Mouse (Mus musculus) small intestine, adult 2 months (tissue): ENCODE measurements around the gene Cox6b1. TPM values are rescaled to one million over a fixed set of nuclear protein-coding genes. Genes with fewer than 3 reads are reported as not detected.

ENCODE experiments used
- H3K27ac ChIP-seq: fragments of 200-500 bp; 2 replicates; pipeline ENCODE4 v1.5.1; 2012; ENCODE audit warnings: low read depth, low read length, control low read depth, inconsistent platforms; ENCODE audit not compliant: insufficient read depth
- H3K27me3 ChIP-seq: fragments of 200-500 bp; 2 replicates; pipeline ENCODE4 v1.6.1; 2012; ENCODE audit warnings: mild to moderate bottlenecking, moderate library complexity, low read length, inconsistent platforms; ENCODE audit not compliant: control insufficient read depth, insufficient read depth
- H3K36me3 ChIP-seq: fragments of 200-500 bp; 2 replicates; pipeline ENCODE4 v1.6.1; 2012; ENCODE audit warnings: mild to moderate bottlenecking, low read length, control low read depth, inconsistent platforms; ENCODE audit not compliant: control insufficient read depth, insufficient read depth
- H3K4me1 ChIP-seq: fragments of 200-500 bp; 2 replicates; pipeline ENCODE4 v1.6.1; 2012; ENCODE audit warnings: low read length, inconsistent platforms, mixed read lengths; ENCODE audit not compliant: control insufficient read depth, insufficient read depth, insufficient read length
- H3K4me3 ChIP-seq: fragments of 200-500 bp; 2 replicates; pipeline ENCODE4 v1.5.1; 2012; ENCODE audit warnings: low read depth, mild to moderate bottlenecking, control low read depth, inconsistent platforms, low read length, moderate library complexity
- CTCF ChIP-seq: fragments of 200-500 bp; IDR thresholded peaks from 2 replicates; pipeline ENCODE4 v1.5.1; 2012; ENCODE audit warnings: low read depth, mild to moderate bottlenecking, control low read depth, inconsistent platforms, low read length, moderate library complexity, mixed read lengths; ENCODE audit not compliant: insufficient replicate concordance, insufficient read length; ENCODE audit errors: extremely low read depth
- POLR2A ChIP-seq: fragments of 200-500 bp; IDR thresholded peaks from 2 replicates; pipeline ENCODE4 v1.6.1; 2012; ENCODE audit warnings: low read depth, mild to moderate bottlenecking, control low read depth, inconsistent platforms, low read length, moderate library complexity
- WGBS: fragments of 180-500 bp; shearing (Covaris S2); methylation state at CpG from one replicate; pipeline ENCODE4 v1.1.7; 2018; 5-methylcytosine and 5-hydroxymethylcytosine counted together
- polyA plus RNA-seq: library from polyadenylated mRNA; depleted of rRNA; stranded (reverse); fragments of >200 nt; gene quantifications from 2 replicates; pipeline ENCODE4 v1.2.3, GENCODE M21; 2012; rRNA removed

The Cox6b1 gene
- polyA plus RNA-seq, 1 experiment = 585 TPM

DNA sequence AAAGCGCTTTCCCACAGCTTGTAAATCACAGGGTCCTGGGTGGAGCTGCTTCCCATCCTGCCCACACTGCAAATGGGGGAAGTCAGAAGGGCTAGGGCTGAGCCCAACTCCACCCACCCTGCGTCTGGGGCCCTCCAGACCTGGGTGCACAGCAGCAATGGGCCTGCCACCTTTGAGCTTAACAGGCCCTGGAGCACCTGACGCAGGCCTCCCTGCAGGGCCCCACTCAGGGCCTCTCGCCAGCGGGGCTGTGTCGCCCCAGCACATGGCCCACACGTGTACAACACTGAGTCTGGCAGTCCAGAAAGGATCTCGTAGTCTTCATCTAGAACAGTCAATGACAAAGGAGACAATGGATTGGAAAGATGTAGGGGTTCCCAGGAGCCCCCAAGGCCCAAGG is 46.0 kb downstream of the Cox6b1 start:
- Histone ChIP-seq H3K27me3 (no peaks in the 10 kb centered on the region), H3K4me1 (no peaks in the 10 kb centered on the region), H3K36me3 (peaks cover 95% of the 10 kb centered on the region), H3K27ac (no peak overlapping the region), H3K4me3 (no peak overlapping the region)
- WGBS = 81% methylated on average over 8 of the region's 8 CpGs
- no peak for TF ChIP-seq CTCF
- no peak for TF ChIP-seq POLR2A

DNA sequence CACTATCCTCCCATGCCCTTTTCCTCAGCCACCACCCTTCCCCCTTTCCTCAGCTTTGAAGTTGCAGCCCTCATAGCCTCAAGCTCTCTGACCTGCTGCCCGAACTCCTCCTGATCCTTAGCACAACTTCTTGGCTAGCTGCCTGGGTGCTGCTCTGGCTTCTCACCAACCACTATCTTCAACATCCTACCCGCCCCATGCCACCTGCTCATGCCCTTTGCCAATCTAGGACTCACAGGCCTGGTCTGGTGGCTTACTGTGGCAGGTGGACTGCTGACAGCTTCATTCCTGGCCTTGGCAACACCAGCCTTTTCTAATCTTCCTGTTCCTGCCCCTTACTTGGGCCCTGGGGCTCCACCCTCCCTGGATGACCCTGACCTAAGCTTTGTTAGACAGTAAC is 53.0 kb downstream of the Cox6b1 start:
- Histone ChIP-seq H3K4me1 (no peaks in the 10 kb centered on the region), H3K36me3 (peaks cover 86% of the 10 kb centered on the region), H3K4me3 (no peak overlapping the region), H3K27me3 (no peaks in the 10 kb centered on the region), H3K27ac (peak overlapping the region; percentile 13; the same call in 1 of the 2 replicates)
- TF ChIP-seq POLR2A (no peak), CTCF (no peak)
- 16% methylated on average over 2 of the region's 2 CpGs for WGBS

DNA sequence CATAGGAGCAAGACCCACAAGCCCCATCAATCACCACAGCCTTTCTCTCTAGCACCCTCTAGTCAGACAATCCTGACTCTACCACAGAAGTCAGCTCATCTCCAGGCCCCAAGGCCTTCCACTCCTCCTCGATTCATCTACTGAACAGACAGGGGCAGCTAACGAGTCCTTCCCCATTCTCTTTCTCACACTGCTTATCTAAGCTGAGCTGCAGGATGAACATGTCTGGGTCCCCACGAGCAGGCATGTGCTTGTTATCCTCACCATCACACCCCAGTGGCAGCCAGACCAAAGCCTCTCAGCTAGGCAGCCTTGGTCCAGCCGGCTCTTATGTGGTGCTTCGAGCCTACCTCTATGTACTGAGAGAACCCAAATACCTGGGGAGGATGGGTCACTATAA is 53.6 kb downstream of the Cox6b1 start:
- Histone ChIP-seq H3K4me3 (no peak overlapping the region), H3K27me3 (no peaks in the 10 kb centered on the region), H3K36me3 (peaks cover 84% of the 10 kb centered on the region), H3K27ac (peak overlapping the region; percentile 3; the same call in 1 of the 2 replicates), H3K4me1 (no peaks in the 10 kb centered on the region)
- 35% methylated on average over 5 of the region's 5 CpGs for WGBS
- TF ChIP-seq CTCF (no peak), POLR2A (no peak)

DNA sequence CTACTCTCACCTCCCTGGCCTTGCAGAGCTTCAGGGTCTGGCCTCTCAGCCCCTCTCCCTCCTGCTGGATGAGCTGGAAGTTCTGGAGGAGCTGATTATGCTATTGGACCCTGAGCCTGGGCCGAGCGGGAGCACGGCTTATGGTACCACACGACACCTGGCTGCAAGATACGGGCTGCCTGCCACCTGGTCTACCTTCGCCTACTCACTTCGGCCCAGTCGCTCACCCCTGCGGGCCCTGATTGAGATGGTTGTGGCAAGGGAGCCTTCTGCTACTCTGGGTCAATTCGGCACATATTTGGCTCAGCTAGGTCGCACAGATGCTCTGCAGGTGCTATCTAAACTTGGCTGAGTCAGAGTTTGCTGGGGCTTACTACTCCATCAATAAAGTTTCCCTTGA is 58.4 kb downstream of the Cox6b1 start:
- Histone ChIP-seq H3K4me1 (peaks cover 4% of the 10 kb centered on the region; the same call in 1 of the 2 replicates), H3K27ac (no peak overlapping the region), H3K27me3 (no peaks in the 10 kb centered on the region), H3K4me3 (no peak overlapping the region), H3K36me3 (peaks cover 43% of the 10 kb centered on the region)
- WGBS = 86% methylated on average over 11 of the region's 11 CpGs
- no peak for TF ChIP-seq CTCF
- TF ChIP-seq POLR2A = no peak

Other genes with a start within 250 kb of the Cox6b1 start
- gene Tyrobp, start 212.4 kb downstream of the Cox6b1 start, polyA plus RNA-seq = 101 and 135 TPM in 2 replicates
- gene Hcst, start 206.3 kb downstream of the Cox6b1 start, polyA plus RNA-seq = 33.7 and 56.1 TPM in 2 replicates
- gene Nfkbid, start 204.4 kb downstream of the Cox6b1 start, polyA plus RNA-seq = 5.0 and 9.2 TPM in 2 replicates
- 32.1 and 193 TPM in 2 replicates for gene Aplp1, start 180.6 kb downstream of the Cox6b1 start, polyA plus RNA-seq
- 0.18 and 0.27 TPM in 2 replicates for gene Kirrel2, start 168.5 kb downstream of the Cox6b1 start, polyA plus RNA-seq
- gene Nphs1, start 167.8 kb downstream of the Cox6b1 start, polyA plus RNA-seq = 0.14 and 7.6 TPM in 2 replicates
- 0.67 and 19.4 TPM in 2 replicates for gene Prodh2, start 132.5 kb downstream of the Cox6b1 start, polyA plus RNA-seq
- gene Arhgap33, start 91.1 kb downstream of the Cox6b1 start, polyA plus RNA-seq = 8.7 and 12.0 TPM in 2 replicates
- 47.7 and 52.8 TPM in 2 replicates for gene Hspb6, start 74.0 kb downstream of the Cox6b1 start, polyA plus RNA-seq
- gene Proser3, start 73.9 kb downstream of the Cox6b1 start, polyA plus RNA-seq = 3.9 and 5.4 TPM in 2 replicates
- gene Lin37, start 66.3 kb downstream of the Cox6b1 start, polyA plus RNA-seq = 23.7 and 37.9 TPM in 2 replicates
- gene U2af1l4, start 62.9 kb downstream of the Cox6b1 start, polyA plus RNA-seq = 26.6 and 46.5 TPM in 2 replicates
- 1.2 and 1.6 TPM in 2 replicates for gene Gm49396, start 62.8 kb downstream of the Cox6b1 start, polyA plus RNA-seq
- gene Psenen, start 62.5 kb downstream of the Cox6b1 start, polyA plus RNA-seq = 69.3 and 131 TPM in 2 replicates
- gene Igflr1, start 60.7 kb downstream of the Cox6b1 start, polyA plus RNA-seq = 7.3 and 11.4 TPM in 2 replicates
- gene Kmt2b, start 37.4 kb downstream of the Cox6b1 start, polyA plus RNA-seq = 21.4 and 38.1 TPM in 2 replicates
- 0.52 and 1.6 TPM in 2 replicates for gene Zbtb32, start 27.2 kb downstream of the Cox6b1 start, polyA plus RNA-seq
- 7.6 and 8.2 TPM in 2 replicates for gene Upk1a, start 13.3 kb downstream of the Cox6b1 start, polyA plus RNA-seq
- 0.11 TPM in 1 of 2 replicates, not detected in the other for gene Etv2, start 9.7 kb upstream of the Cox6b1 start, polyA plus RNA-seq
- 51.5 and 94.9 TPM in 2 replicates for gene Rbm42, start 24.2 kb upstream of the Cox6b1 start, polyA plus RNA-seq
- 6.0 and 6.4 TPM in 2 replicates for gene Haus5, start 38.8 kb upstream of the Cox6b1 start, polyA plus RNA-seq
- not detected in 2 replicates for gene Pmis2, start 45.5 kb upstream of the Cox6b1 start, polyA plus RNA-seq
- gene 2200002J24Rik, start 72.8 kb upstream of the Cox6b1 start, polyA plus RNA-seq = 1.1 and 6.1 TPM in 2 replicates
- gene Atp4a, start 86.1 kb upstream of the Cox6b1 start, polyA plus RNA-seq = 0.37 and 1.2 TPM in 2 replicates
- 181 and 200 TPM in 2 replicates for gene Tmem147, start 103.4 kb upstream of the Cox6b1 start, polyA plus RNA-seq
- gene Gapdhs, start 117.5 kb upstream of the Cox6b1 start, polyA plus RNA-seq = not detected in 2 replicates
- 0.23 and 0.27 TPM in 2 replicates for gene Sbsn, start 125.3 kb upstream of the Cox6b1 start, polyA plus RNA-seq
- gene Dmkn, start 137.6 kb upstream of the Cox6b1 start, polyA plus RNA-seq = 1.2 and 2.7 TPM in 2 replicates
- not detected in 2 replicates for gene Krtdap, start 161.7 kb upstream of the Cox6b1 start, polyA plus RNA-seq
- 9.1 and 9.5 TPM in 2 replicates for gene Ffar2, start 197.6 kb upstream of the Cox6b1 start, polyA plus RNA-seq
- gene Ffar3, start 230.0 kb upstream of the Cox6b1 start, polyA plus RNA-seq = 0.90 and 3.5 TPM in 2 replicates
- gene Ffar1, start 235.4 kb upstream of the Cox6b1 start, polyA plus RNA-seq = 0.66 and 2.2 TPM in 2 replicates